Mouse (Mus musculus) liver, postnatal 0 days (tissue): ENCODE data around the gene Gabrg3.

ENCODE experiments used
- CTCF ChIP-seq: sonication (generic); IDR thresholded peaks from 2 replicates; pipeline ENCODE4 v1.5.1; 2016; ENCODE audit warnings: antibody characterized with exemption, low read depth
- EP300 ChIP-seq: IDR thresholded peaks from 2 replicates; pipeline ENCODE4 v1.6.1; 2016; ENCODE audit warnings: antibody characterized with exemption, low read depth, mild to moderate bottlenecking

DNA sequence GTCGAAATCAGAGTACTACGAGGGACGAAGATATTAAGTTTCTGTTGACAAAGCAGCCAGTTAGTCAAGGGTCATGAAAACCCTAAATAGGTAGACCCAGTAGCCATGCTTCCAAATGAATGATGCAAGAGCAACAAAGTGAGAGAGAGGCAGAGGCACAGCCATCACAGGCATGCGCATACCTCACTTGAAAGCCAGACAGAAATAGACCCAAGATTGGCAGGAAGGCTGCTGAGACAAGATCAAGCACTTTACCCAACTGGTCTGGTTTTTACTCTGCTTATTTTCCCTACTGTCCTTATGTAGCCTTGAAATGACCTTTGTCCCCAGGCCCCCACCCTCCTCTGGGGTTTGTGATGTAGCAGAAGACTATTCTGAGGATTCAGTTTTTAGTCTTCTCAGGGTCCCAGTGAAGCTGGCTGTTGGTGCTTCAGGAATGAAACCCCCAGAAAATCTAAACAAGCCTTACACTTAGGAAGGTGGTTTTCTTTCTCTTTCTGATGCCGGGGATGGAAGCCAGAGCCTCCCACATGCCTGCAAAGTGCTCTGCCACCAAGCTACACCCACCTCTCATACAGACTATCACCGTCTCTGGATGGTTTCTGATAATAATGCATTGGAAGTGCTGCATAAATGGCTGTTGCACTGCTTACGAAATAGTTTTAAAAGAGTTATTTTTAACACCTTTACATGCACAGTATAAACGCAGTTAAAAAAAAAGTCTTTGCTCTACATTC is 30.3 kb downstream of the Gabrg3 start:
- TF ChIP-seq CTCF (no peak), EP300 (no peak)
